Mouse (Mus musculus): ENCODE data around the gene Ptgdr2.

DNA sequence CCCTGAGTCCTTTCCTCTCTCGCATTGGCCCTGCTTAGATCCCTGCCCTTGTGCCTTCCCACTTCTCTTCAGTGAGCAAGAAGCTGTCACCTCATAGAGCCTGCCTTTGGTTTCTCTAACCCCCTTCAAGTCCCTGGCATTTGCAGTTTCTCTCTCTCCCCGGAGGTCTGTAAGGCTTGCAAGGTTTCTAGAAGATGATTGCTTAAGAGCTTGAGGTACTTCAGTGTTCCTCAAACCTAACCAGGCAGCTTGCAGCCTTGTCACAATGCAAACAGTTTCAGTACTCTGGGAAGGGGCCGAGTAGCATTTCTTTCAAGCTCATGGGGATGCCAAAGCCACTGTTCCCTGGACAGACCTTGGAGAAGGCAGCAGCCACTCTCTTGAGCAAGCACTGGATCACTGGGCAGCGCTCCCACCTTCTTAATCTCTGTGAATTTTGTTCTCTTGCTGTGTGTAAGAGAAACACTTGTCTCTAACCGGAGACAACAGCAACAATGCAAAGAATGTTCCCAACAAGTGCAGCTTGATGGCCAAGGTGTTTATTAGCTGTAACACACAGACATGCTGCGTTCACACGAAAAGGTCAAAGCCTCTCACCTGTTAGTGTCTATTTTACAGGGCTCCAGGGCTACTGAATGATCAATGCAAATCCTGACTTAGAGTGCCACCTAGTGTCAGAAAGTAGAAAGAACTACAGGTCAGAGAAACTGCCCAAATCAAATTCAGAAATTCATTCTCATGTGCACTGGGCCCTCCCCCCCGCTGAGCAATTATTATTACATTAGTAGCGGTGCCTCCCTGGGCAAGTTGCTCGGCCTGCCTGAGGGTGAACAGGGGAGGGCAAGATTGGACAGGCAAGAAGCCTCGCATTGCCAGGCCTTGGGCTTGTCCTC lies 22.4 kb downstream of the Ptgdr2 start:
- TF ChIP-seq NANOG (IDR thresholded peaks at IDR 0.05; ENCODE audit: borderline replicate concordance, low read length) = no peak
- TF ChIP-seq CTCF (conservative IDR thresholded peaks at IDR 0.05; ENCODE audit: low read length) = peak; percentile 59
- no peak for TF ChIP-seq POU5F1 (IDR thresholded peaks at IDR 0.05; ENCODE audit: borderline replicate concordance, low read length)

Measured in E14TG2a.4 (cell line).